Mouse (Mus musculus): Measurements from ENCODE around the gene Dnajc8. TPM values are rescaled to one million over a fixed set of nuclear protein-coding genes. Genes with fewer than 3 reads are reported as not detected.
A peak's percentile ranks its signal among the peaks of the same experiment; 100 is the strongest.

Dnajc8 gene
- total and polyA plus RNA-seq, 2 experiments from 2014 or later = 64.6 to 142 TPM

DNA sequence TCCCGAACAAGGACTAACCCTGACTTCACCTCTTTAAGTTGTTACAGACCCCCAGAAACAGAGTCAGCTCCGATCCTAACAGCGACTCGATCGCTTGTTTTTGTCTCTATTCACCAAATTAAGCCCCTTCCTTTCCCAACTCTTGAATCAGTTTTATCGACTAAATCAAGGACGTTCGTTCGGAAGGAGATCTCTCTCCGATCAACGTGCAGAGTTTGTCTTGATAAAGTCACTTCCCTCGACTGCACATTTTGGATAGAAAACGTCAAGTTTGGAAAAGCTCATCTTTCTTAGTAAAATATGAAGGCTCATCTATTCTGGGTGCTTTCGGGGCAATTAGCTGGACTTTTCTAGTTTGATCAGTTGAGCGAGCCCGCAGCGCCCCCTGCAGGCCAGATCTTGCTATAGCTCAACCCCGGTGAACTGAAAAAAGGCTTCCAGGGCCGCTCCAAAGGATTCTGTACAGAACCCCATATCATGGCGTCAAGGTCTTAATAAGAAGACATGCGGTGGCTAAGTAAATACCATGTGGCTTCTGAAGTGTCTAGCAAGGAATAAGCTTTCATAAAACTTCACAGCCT is 20.7 kb upstream of the Dnajc8 start:
- peak overlapping the region; percentile 35; the same call in 1 of the 2 replicates for H3K9ac ChIP-seq (replicated peaks; ENCODE audit: low read length)
- WGBS = 2% methylated on average over 21 of the region's 21 CpGs
- H3K4me1 ChIP-seq (ENCODE audit: insufficient read depth, low read length) = no peaks in the 10 kb centered on the region
- H3K4me3 ChIP-seq (ENCODE audit: low read length) = peak overlapping the region; percentile 46
- peak overlapping the region; percentile 73 for H3K27ac ChIP-seq
- peak; percentile 91 for DNase-seq (ENCODE audit: low spot score)
- H3K36me3 ChIP-seq (ENCODE audit: insufficient read depth, low read length) = no peaks in the 10 kb centered on the region
- H3K4me2 ChIP-seq (ENCODE audit: low read depth, low read length) = peak overlapping the region; percentile 99
- peak; percentile 86 for TF ChIP-seq CTCF (IDR thresholded peaks at IDR 0.05; ENCODE audit: low read depth)
- ATAC-seq = no peak
- no peaks in the 10 kb centered on the region for H3K27me3 ChIP-seq (ENCODE audit: insufficient read depth, low read length)
- no peaks in the 10 kb centered on the region for H3K9me3 ChIP-seq (ENCODE audit: low read length)

DNA sequence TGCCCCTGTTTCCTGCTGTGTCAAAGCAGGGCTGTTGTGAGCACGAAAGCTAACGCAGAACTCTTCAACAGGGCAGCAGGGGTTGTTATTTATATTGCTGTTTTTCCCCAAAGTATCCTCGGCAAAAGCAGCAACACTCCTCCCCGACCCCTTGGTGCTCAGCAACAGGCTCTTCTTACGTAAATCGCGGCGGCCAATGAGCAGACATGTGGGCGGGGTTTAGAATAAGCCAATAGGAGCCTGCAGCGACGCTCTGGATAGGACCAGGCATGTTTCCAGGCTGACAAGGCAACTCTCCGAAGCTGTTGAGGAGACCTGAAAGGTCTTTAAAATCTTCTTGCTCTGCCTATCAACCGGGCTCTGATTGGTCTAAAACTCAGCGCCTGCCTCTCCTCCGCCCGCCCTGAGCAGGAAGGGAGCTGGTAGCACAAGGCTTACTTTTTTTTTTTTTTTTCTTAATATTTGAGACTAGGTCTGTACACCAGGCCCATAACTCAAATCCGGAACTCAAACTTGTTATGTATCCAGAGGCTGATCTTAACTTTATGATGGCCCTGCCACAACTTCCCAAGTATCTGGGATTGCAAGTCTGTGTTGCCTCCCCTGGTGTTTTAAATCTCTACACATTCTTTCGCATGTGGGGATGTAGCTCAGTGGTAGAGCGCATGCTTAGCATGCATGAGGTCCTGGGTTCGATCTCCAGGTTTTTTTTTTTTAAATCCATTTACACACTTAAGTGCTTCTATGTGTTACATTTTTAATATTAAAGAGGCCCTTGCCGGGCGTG is 19.8 kb upstream of the Dnajc8 start:
- H3K9ac ChIP-seq (replicated peaks; ENCODE audit: low read length) = peak overlapping the region; percentile 35; the same call in 1 of the 2 replicates
- peak overlapping the region; percentile 99 for H3K4me2 ChIP-seq (ENCODE audit: low read depth, low read length)
- no peaks in the 10 kb centered on the region for H3K9me3 ChIP-seq (ENCODE audit: low read length)
- no peaks in the 10 kb centered on the region for H3K27me3 ChIP-seq (ENCODE audit: insufficient read depth, low read length)
- no peaks in the 10 kb centered on the region for H3K4me1 ChIP-seq (ENCODE audit: insufficient read depth, low read length)
- TF ChIP-seq CTCF (IDR thresholded peaks at IDR 0.05; ENCODE audit: low read depth) = no peak
- H3K36me3 ChIP-seq (ENCODE audit: insufficient read depth, low read length) = no peaks in the 10 kb centered on the region
- peak; percentile 96 for ATAC-seq
- WGBS = 19% methylated on average over 22 of the region's 22 CpGs
- peak; percentile 98 for DNase-seq (ENCODE audit: low spot score)
- peak overlapping the region; percentile 73 for H3K27ac ChIP-seq
- H3K4me3 ChIP-seq (ENCODE audit: low read length) = peak overlapping the region; percentile 46

DNA sequence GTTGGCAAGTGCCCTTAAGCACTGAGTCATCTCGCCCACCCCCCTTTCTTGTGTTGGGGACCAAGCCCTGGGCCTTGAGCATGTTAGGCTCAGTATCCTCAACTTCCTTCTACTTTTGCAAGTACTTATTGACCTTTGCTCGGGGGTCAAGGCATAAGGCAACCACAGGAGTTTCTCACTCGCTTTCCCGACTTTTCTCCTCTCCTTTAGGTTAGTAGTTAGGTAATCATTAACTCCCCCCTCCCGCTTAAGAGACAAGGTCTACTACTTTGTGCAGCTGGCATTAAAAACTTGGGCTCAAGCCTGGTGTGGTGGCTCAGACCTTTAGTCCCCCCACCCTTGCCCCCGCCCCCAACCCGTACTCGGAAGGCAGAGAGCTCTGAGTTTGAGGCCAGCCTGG is 17.3 kb upstream of the Dnajc8 start:
- no peaks in the 10 kb centered on the region for H3K9me3 ChIP-seq (ENCODE audit: low read length)
- no peaks in the 10 kb centered on the region for H3K36me3 ChIP-seq (ENCODE audit: insufficient read depth, low read length)
- no peak overlapping the region for H3K4me2 ChIP-seq (ENCODE audit: low read depth, low read length)
- no peak overlapping the region for H3K4me3 ChIP-seq (ENCODE audit: low read length)
- H3K27me3 ChIP-seq (ENCODE audit: insufficient read depth, low read length) = no peaks in the 10 kb centered on the region
- TF ChIP-seq CTCF (IDR thresholded peaks at IDR 0.05; ENCODE audit: low read depth) = no peak
- 70% methylated on average over 8 of the region's 8 CpGs for WGBS
- no peak overlapping the region for H3K9ac ChIP-seq (replicated peaks; ENCODE audit: low read length)
- ATAC-seq (no peak), DNase-seq (ENCODE audit: low spot score) (no peak)
- H3K27ac ChIP-seq = no peak overlapping the region
- no peaks in the 10 kb centered on the region for H3K4me1 ChIP-seq (ENCODE audit: insufficient read depth, low read length)

DNA sequence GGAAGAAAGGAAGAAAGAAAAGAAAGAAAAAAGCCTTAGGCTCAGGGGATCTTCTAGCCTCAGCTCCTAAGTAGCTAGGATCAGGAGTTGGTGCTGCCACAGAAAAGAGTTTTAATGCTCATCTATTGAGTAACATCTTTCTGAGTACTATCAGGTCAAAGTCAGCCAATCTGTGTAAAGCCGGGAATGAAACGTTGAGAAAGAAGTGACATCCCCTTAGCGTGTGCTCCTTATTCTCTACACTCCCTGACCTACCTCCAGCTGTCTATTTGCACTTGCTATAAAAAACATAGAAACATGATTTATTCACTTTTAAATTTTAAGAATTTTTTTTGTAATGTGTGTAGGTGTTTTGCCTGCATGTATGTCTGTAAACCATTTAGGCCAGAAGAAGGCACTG is 16.2 kb upstream of the Dnajc8 start:
- ATAC-seq (no peak), DNase-seq (ENCODE audit: low spot score) (no peak)
- H3K4me3 ChIP-seq (ENCODE audit: low read length) = no peak overlapping the region
- no peaks in the 10 kb centered on the region for H3K36me3 ChIP-seq (ENCODE audit: insufficient read depth, low read length)
- H3K4me2 ChIP-seq (ENCODE audit: low read depth, low read length) = no peak overlapping the region
- no peak overlapping the region for H3K9ac ChIP-seq (replicated peaks; ENCODE audit: low read length)
- no peaks in the 10 kb centered on the region for H3K4me1 ChIP-seq (ENCODE audit: insufficient read depth, low read length)
- no peak for TF ChIP-seq CTCF (IDR thresholded peaks at IDR 0.05; ENCODE audit: low read depth)
- H3K27me3 ChIP-seq (ENCODE audit: insufficient read depth, low read length) = no peaks in the 10 kb centered on the region
- WGBS = 90% methylated on average over 3 of the region's 3 CpGs
- H3K9me3 ChIP-seq (ENCODE audit: low read length) = no peaks in the 10 kb centered on the region
- H3K27ac ChIP-seq = no peak overlapping the region

- no peaks in the 10 kb centered on the region for H3K4me1 ChIP-seq (ENCODE audit: insufficient read depth, low read length)
- no peak overlapping the region for H3K4me2 ChIP-seq (ENCODE audit: low read depth, low read length)
- DNase-seq (ENCODE audit: low spot score) (no peak), ATAC-seq (no peak)
- TF ChIP-seq CTCF (IDR thresholded peaks at IDR 0.05; ENCODE audit: low read depth) = no peak
- no peak overlapping the region for H3K4me3 ChIP-seq (ENCODE audit: low read length)
- H3K27me3 ChIP-seq (ENCODE audit: insufficient read depth, low read length) = no peaks in the 10 kb centered on the region
- WGBS = 19% methylated on average over 11 of the region's 11 CpGs
- H3K36me3 ChIP-seq (ENCODE audit: insufficient read depth, low read length) = no peaks in the 10 kb centered on the region
- no peak overlapping the region for H3K9ac ChIP-seq (replicated peaks; ENCODE audit: low read length)
- no peak overlapping the region for H3K27ac ChIP-seq
- no peaks in the 10 kb centered on the region for H3K9me3 ChIP-seq (ENCODE audit: low read length)
Observed at GRCm38 (mm10) chr4:132524321-132524741, 11.0 kb upstream of the Dnajc8 start.

- no peaks in the 10 kb centered on the region for H3K9me3 ChIP-seq (ENCODE audit: low read length)
- WGBS = 50% methylated on average over 6 of the region's 6 CpGs
- H3K4me3 ChIP-seq (ENCODE audit: low read length) = no peak overlapping the region
- no peak for DNase-seq (ENCODE audit: low spot score)
- H3K27me3 ChIP-seq (ENCODE audit: insufficient read depth, low read length) = no peaks in the 10 kb centered on the region
- TF ChIP-seq CTCF (IDR thresholded peaks at IDR 0.05; ENCODE audit: low read depth) = no peak
- ATAC-seq = no peak
- H3K4me1 ChIP-seq (ENCODE audit: insufficient read depth, low read length) = no peaks in the 10 kb centered on the region
- no peak overlapping the region for H3K4me2 ChIP-seq (ENCODE audit: low read depth, low read length)
- no peak overlapping the region for H3K9ac ChIP-seq (replicated peaks; ENCODE audit: low read length)
- H3K27ac ChIP-seq = no peak overlapping the region
- H3K36me3 ChIP-seq (ENCODE audit: insufficient read depth, low read length) = no peaks in the 10 kb centered on the region
Observed at GRCm38 (mm10) chr4:132524808-132525207, 10.5 kb upstream of the Dnajc8 start.

DNA sequence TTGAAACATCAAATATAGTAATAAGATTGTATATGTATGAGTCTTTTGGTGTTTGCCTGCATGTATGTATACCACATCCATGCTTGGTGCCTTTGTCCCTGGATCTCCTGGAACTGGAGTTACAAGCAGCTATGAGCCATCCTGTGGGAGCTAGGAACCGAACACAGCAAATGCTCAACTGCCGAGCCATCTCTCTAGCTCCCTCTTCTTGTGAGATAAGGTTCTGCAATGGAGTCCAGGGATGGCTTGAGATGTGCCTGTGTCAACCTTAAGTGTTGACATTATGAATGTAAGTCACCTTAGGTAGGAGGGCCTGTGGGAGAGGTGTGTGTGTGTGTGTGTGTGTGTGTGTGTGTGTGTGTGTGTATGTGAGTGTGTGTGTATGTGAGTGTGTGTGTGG is 8.7 kb upstream of the Dnajc8 start:
- no peaks in the 10 kb centered on the region for H3K4me1 ChIP-seq (ENCODE audit: insufficient read depth, low read length)
- DNase-seq (ENCODE audit: low spot score) = no peak
- no peak for ATAC-seq
- H3K4me3 ChIP-seq (ENCODE audit: low read length) = no peak overlapping the region
- H3K27ac ChIP-seq = no peak overlapping the region
- H3K9me3 ChIP-seq (ENCODE audit: low read length) = no peaks in the 10 kb centered on the region
- no peak overlapping the region for H3K9ac ChIP-seq (replicated peaks; ENCODE audit: low read length)
- no peaks in the 10 kb centered on the region for H3K27me3 ChIP-seq (ENCODE audit: insufficient read depth, low read length)
- TF ChIP-seq CTCF (IDR thresholded peaks at IDR 0.05; ENCODE audit: low read depth) = peak; percentile 29
- H3K36me3 ChIP-seq (ENCODE audit: insufficient read depth, low read length) = peaks cover 6% of the 10 kb centered on the region; the same call in 1 of the 2 replicates
- WGBS = 45% methylated on average over 2 of the region's 2 CpGs
- H3K4me2 ChIP-seq (ENCODE audit: low read depth, low read length) = no peak overlapping the region
